Mouse (Mus musculus): ENCODE data around the gene Wdr6.

Wdr6 gene

DNA sequence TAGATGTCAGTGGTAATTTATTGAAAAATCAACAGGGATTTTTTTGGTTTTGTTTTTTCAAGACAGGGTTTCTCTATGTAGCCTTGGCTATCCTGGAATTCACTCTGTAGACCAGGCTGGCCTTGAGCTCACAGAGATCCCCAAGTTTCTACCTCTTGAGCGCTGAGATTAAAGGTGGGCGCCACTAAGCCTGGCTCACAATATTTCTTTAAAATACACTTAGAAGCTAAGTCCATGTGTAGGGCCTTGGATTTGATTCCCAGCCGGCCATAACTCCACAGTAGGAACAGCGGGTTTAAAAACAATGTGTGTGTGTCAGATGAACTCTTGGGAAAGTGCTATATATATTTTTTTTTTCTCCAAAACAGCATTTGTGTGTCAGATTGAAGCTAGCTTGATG, 55.2 kb downstream of the Wdr6 start:
- DNase-seq (ENCODE audit: low spot score), result no peak

Data from yolk sac, embryonic 10.5 days (tissue).